Mouse (Mus musculus): ENCODE data around the gene Ccdc88a.
"Not testable (repeated sequence)": the region's sequence is repeated elsewhere in the genome, so short reads cannot be mapped to it uniquely, and the experiment has no call there.

The Ccdc88a gene

DNA sequence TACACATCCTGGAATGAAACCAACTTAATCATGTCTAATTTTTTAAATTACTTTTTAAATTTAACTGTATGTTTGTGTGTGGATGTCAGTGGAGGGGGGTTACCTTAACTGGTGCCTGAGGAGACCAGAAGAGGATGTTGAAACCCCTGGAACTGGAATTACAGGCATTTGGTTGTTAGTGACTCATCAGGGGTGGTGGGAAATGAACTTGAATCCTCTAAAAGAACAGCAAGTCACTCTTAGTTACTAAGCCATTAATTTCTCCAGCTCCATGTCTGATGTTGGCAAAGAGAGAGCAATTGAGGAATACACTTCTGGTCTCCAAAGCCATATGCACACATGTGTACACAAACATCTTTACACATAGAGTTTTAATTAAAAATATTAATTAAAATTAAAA lies 101.2 kb downstream of the Ccdc88a start:
- peak; percentile 61 for DNase-seq (ENCODE audit: low read depth)

GRCm38 (mm10) chr11:29493135-29493534 lies 119.7 kb downstream of the Ccdc88a start:
- no peak for DNase-seq (ENCODE audit: low read depth)

- no peak for DNase-seq (ENCODE audit: low read depth)
These were observed 123.5 kb downstream of the Ccdc88a start for GRCm38 (mm10) chr11:29496962-29497361.

DNA sequence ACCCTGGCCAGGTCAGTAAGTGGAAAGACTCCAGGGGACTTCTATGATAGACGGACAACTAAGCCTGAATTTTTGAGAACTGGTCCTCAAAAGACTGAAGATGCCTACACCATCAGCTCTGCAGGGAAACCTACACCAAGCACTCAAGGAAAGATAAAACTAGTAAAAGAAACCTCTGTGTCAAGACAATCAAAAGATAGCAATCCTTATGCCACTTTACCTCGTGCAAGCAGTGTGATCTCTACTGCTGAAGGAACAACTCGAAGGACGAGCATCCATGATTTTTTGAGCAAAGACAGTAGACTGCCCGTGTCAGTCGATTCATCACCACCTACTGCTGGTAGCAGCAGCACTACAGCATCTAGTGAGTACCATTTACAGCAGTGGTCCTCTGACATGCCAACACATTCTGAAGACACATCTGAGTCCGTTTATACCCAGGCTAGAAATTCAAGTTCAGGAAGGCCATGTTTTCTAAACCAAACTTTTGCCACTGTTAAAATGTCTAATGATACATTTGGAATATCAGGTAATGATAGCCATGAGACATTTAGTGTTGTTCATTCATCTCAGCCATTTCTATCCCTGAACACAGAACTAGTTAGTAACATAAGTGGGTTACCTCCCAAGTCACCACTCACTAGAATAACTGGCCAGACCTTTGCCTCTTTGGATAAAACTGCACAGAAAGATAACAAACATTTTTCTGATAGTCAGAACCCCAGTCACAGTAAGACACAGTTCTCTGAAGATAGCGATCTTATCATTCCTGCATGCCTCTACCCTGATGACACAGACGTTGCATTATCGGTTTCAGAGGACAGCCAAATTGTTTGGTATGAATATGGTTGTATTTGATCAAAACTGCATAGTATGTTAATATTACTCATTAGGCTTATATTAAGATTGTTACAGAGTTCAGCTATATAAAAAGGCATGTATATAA lies 130.8 kb downstream of the Ccdc88a start:
- DNase-seq (ENCODE audit: low read depth): peak; percentile 72

DNA sequence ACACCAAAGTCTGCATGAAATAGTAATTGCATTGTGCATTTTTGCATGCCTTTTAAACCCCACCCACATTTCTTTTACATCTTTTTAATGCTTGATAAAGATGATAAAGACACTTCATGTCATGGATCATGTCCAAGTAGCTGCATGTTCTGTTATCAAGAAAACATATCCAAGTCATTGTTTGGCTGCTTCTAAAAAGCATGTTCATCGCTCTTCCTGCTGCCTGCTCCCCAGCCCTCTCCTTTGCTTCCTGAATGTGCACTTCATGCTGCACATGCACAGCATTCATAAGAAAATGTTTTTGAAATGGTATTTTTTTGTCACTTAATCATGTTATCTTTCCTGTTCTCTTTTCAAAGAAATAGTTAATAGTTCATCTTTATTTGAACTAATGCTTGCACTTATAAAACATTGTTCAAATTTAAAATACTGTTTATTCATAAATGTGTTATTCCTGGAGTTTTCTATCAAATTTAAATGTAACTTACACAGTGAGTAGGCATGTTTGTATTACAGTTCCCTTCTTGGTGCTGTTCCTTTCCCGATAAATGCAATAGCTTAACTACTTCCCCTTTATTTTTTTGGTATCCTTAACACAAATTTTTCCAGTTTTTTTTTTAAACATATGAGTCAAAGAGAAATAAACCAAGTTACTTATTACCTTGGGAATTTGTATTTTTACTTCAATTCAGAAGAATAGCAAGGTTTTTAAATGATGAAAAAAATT lies 131.6 kb downstream of the Ccdc88a start:
- DNase-seq (ENCODE audit: low read depth): peak; percentile 26

- DNase-seq (ENCODE audit: low read depth): no peak
These were observed 136.0 kb downstream of the Ccdc88a start for GRCm38 (mm10) chr11:29509421-29509820.

DNA sequence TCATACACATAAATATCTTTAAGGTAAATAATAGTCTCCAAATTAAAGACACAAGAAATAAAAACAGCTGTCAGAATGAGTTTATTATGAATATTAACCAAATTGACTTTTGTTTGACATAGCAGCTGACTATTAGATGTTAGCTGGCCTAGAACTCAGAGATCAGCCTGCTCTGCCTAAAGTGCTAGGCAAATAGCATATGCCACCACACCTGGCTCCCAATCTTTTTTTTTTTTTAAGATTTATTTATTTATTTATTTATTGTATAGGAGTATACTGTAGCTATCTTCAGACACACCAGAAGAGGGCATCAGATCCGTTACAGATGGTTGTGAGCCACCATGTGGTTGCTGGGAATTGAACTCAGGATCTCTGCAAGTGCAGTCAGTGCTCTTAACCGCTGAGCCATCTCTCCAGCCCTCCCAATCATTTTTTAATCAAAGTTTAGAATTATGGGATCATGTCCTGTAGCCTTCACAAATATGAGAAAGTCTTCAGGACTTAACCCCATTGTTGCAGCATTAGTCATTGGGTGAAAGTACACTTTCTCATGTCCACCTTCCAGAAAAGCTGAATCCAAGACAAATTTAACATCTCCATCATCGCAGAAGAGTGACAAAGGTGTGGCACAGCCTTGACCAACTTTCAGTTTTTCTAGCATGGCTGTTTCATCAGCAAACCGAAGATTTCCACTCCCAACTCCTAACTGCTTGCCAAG lies 139.5 kb downstream of the Ccdc88a start:
- no peak for DNase-seq (ENCODE audit: low read depth)

DNA sequence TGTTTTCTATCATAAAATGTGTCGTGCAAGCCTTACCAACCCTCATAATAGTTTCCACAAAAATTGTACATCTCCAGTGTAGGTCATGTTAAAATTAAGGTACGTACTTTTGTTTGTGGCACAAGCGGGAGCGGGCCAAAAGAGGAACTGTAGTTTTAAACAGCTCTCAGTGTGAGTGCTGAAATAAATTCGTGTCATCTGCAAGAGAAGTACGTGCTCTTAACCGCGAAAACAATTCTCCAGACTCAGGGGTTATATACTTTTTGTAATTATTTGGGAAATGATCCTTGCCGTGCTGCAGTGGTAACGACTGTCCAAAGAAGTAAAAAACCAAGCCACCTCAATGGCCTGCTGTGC lies 140.8 kb downstream of the Ccdc88a start:
- DNase-seq (ENCODE audit: low read depth): peak; percentile 72

DNA sequence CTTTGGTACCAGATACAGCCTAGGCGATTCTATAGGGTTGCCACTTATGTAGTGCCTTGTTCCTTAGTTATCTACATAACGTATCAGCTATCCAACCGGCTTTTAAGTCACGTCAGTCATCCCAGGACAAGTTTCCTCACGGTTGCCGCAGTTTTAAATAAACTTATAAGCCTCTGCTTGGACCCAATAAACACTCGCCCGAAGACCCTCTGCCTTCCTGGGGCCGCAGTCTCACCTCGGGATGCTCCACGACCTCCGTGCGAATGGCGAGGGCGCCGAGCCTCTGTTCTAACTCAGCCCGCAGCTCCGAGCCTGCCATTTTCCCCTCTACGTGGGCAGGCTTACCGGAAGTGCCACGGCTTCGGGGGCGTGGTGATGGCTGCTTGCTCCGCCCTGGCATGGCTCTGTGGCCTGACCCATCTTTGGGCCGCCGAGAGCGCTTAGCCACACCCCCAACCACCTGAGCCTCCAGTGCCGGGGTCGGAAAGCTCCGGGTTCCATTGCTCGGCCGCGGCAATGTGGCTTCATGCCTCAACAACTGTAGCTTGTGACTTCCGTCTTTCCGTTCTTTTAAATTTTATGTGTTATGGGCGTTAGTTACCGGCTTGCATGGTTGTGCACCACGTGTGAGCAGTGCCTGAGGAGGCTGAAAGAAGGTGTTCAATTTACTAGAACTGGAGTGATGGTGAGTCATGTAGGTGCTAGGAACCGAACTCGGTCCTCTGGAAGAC lies 141.4 kb downstream of the Ccdc88a start, which contains the start of gene Prorsd1:
Gene Prorsd1 (minus strand): TSS at position 352 of the 731 bp plus-strand sequence.
- DNase-seq (ENCODE audit: low read depth): peak; percentile 95

DNA sequence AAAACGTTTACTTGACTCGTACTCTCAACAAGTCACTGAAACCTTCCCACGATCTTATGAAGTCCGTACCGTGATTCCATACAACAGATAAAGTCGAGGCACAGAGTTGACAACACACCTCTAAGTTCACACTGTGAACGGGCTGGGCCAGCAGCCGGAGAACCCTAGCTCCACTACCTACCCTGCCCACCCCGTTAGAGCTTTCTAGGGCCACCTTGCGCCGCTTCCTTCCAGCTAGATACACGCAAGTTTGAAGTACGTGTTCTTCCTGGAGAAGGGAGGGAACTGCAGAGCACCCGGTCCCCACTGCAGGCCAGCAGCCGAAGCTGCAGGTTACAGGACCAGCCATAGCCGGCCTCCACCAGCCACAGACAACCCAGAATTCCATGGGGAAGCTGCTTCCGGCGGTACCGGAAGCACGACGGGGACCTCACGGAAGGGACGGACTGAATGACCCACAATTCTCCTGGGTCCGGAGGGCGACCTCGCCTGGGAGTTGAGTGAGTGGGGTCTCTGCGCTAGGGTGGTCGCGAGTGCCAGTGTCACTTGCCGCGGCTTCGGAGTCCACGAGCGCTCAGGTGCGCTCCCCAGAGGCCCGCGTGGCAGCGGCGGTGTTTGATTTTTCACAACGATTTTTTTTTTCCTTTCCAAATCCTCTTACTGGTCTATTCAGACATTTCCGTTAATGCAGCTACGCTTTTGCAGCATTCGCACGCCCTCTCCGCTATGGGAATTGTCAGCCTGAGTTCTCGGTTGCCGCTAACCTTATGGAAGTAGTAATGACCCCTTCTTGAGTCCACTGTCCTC lies 152.7 kb downstream of the Ccdc88a start, which contains the start of gene Mtif2:
Gene Mtif2 (plus strand): TSS at position 421 of the 807 bp plus-strand sequence.
- peak; percentile 90 for DNase-seq (ENCODE audit: low read depth)

- no peak for DNase-seq (ENCODE audit: low read depth)
These were observed 164.7 kb downstream of the Ccdc88a start for GRCm38 (mm10) chr11:29538201-29538600.

- peak; percentile 17 for DNase-seq (ENCODE audit: low read depth)
These were observed 170.9 kb downstream of the Ccdc88a start for GRCm38 (mm10) chr11:29544225-29544945.

- DNase-seq (ENCODE audit: low read depth): not testable (repeated sequence)
These were observed 171.8 kb downstream of the Ccdc88a start for GRCm38 (mm10) chr11:29545150-29545752.

- peak; percentile 48 for DNase-seq (ENCODE audit: low read depth)
These were observed 172.8 kb downstream of the Ccdc88a start for GRCm38 (mm10) chr11:29546297-29546696.

DNA sequence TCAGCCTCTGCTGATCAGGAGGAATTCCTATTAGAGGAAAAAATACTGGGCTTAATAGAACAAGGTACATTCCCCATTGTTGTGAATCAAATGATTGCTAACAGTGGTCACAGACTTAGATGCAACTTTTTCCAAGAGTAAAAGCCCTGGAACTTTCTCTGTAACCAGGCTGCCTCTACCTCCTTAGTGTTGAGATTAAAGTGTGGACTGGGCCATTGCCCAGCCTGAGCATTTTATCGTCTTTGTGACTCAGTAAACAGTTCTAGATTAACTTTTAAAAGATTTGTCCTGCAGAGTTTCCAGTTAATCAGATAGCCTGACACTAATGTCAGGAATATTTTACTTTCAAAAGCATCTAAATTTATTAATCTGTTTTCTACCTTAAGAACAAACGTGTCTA lies 173.3 kb downstream of the Ccdc88a start:
- DNase-seq (ENCODE audit: low read depth): peak; percentile 24

DNA sequence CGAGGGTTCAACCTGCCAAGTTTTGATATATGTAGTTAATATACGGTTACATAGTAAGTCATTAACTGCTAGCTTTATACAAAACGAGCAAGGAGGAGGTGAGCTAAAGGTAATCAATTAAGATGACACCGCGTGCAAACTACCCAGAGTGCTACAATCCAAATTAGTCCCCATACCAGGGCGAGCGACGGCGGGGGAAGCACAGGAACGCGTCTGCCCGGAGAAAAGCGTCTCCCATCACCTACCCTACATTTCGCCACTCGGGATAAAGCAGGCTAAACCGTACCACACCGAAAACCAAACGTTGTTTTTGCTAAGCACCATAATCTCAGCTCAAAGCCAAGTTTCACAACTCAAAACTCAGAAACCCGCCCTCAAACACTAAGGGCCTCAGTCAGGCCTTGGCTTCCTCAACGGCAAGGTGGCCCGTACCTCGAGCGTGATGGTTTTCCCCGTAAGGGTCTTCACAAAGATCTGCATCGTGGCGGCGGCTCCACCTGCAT lies 173.8 kb downstream of the Ccdc88a start:
- no peak for DNase-seq (ENCODE audit: low read depth)

GRCm38 (mm10) chr11:29547752-29548503 lies 174.5 kb downstream of the Ccdc88a start, which contains the start of the genes Clhc1 and Rps27a:
Gene Clhc1, plus strand, starts transcription at chr11:29547950.
Gene Rps27a, minus strand, starts transcription at chr11:29548109.
- peak; percentile 97 for DNase-seq (ENCODE audit: low read depth)
